Mouse (Mus musculus): ENCODE data around the gene Xpot. TPM values are rescaled to one million over a fixed set of nuclear protein-coding genes. Genes with fewer than 3 reads are reported as not detected.

Xpot gene
- polyA plus RNA-seq, 1 experiment from 2014 or later: 31.9 TPM

- no peak for ATAC-seq
- Histone ChIP-seq H3K9ac (replicated peaks) (no peak overlapping the region), H3K9me3 (no peaks in the 10 kb centered on the region), H3K36me3 (peaks cover 84% of the 10 kb centered on the region), H3K4me3 (replicated peaks) (no peak overlapping the region), H3K27me3 (no peaks in the 10 kb centered on the region), H3K4me2 (replicated peaks) (no peak overlapping the region), H3K4me1 (replicated peaks) (no peaks in the 10 kb centered on the region), H3K27ac (no peak overlapping the region)
- 90% methylated on average over 13 of the region's 13 CpGs for whole genome bisulfite sequencing
Observed at GRCm38 (mm10) chr10:121615146-121615870, 10.8 kb downstream of the Xpot start.

- H3K36me3 ChIP-seq: peaks cover 84% of the 10 kb centered on the region
- H3K9me3 ChIP-seq: no peaks in the 10 kb centered on the region
- H3K4me2 ChIP-seq (replicated peaks): no peak overlapping the region
- H3K27me3 ChIP-seq: no peaks in the 10 kb centered on the region
- H3K4me1 ChIP-seq (replicated peaks): no peaks in the 10 kb centered on the region
- no peak overlapping the region for H3K4me3 ChIP-seq (replicated peaks)
- WGBS: 95% methylated on average over 13 of the region's 13 CpGs
- no peak overlapping the region for H3K27ac ChIP-seq
- no peak overlapping the region for H3K9ac ChIP-seq (replicated peaks)
- no peak for ATAC-seq
Observed at GRCm38 (mm10) chr10:121613570-121613969, 12.6 kb downstream of the Xpot start.

- H3K36me3 ChIP-seq: peaks cover 84% of the 10 kb centered on the region
- ATAC-seq: no peak
- no peaks in the 10 kb centered on the region for H3K4me1 ChIP-seq (replicated peaks)
- 91% methylated on average over 6 of the region's 6 CpGs for WGBS
- H3K9ac ChIP-seq (replicated peaks): no peak overlapping the region
- no peak overlapping the region for H3K27ac ChIP-seq
- H3K4me3 ChIP-seq (replicated peaks): no peak overlapping the region
- H3K4me2 ChIP-seq (replicated peaks): no peak overlapping the region
- no peaks in the 10 kb centered on the region for H3K27me3 ChIP-seq
- H3K9me3 ChIP-seq: no peaks in the 10 kb centered on the region
Observed at GRCm38 (mm10) chr10:121612448-121612847, 13.7 kb downstream of the Xpot start.

- H3K4me3 ChIP-seq (replicated peaks): no peak overlapping the region
- no peaks in the 10 kb centered on the region for H3K9me3 ChIP-seq
- ATAC-seq: no peak
- H3K9ac ChIP-seq (replicated peaks): no peak overlapping the region
- H3K4me1 ChIP-seq (replicated peaks): no peaks in the 10 kb centered on the region
- WGBS: 87% methylated on average over 10 of the region's 10 CpGs
- no peak overlapping the region for H3K27ac ChIP-seq
- H3K27me3 ChIP-seq: no peaks in the 10 kb centered on the region
- no peak overlapping the region for H3K4me2 ChIP-seq (replicated peaks)
- H3K36me3 ChIP-seq: peaks cover 84% of the 10 kb centered on the region
Observed at GRCm38 (mm10) chr10:121611587-121611986, 14.5 kb downstream of the Xpot start.

GRCm38 (mm10) chr10:121608177-121608576 lies 18.0 kb downstream of the Xpot start:
- Histone ChIP-seq H3K9ac (replicated peaks) (no peak overlapping the region), H3K9me3 (no peaks in the 10 kb centered on the region), H3K4me1 (replicated peaks) (no peaks in the 10 kb centered on the region), H3K4me2 (replicated peaks) (no peak overlapping the region), H3K27me3 (no peaks in the 10 kb centered on the region), H3K27ac (no peak overlapping the region), H3K36me3 (peaks cover 91% of the 10 kb centered on the region), H3K4me3 (replicated peaks) (no peak overlapping the region)
- WGBS: 94% methylated on average over 10 of the region's 10 CpGs
- ATAC-seq: no peak

GRCm38 (mm10) chr10:121604632-121605344 lies 21.3 kb downstream of the Xpot start:
- no peak overlapping the region for H3K9ac ChIP-seq (replicated peaks)
- H3K36me3 ChIP-seq: peaks cover 93% of the 10 kb centered on the region
- WGBS: 97% methylated on average over 13 of the region's 13 CpGs
- H3K27me3 ChIP-seq: no peaks in the 10 kb centered on the region
- no peaks in the 10 kb centered on the region for H3K4me1 ChIP-seq (replicated peaks)
- H3K9me3 ChIP-seq: no peaks in the 10 kb centered on the region
- no peak overlapping the region for H3K27ac ChIP-seq
- ATAC-seq: no peak
- H3K4me2 ChIP-seq (replicated peaks): no peak overlapping the region
- H3K4me3 ChIP-seq (replicated peaks): no peak overlapping the region

GRCm38 (mm10) chr10:121603556-121603955 lies 22.6 kb downstream of the Xpot start:
- H3K9me3 ChIP-seq: no peaks in the 10 kb centered on the region
- H3K4me3 ChIP-seq (replicated peaks): no peak overlapping the region
- no peak for ATAC-seq
- H3K4me1 ChIP-seq (replicated peaks): no peaks in the 10 kb centered on the region
- H3K4me2 ChIP-seq (replicated peaks): no peak overlapping the region
- H3K27ac ChIP-seq: no peak overlapping the region
- no peak overlapping the region for H3K9ac ChIP-seq (replicated peaks)
- no peaks in the 10 kb centered on the region for H3K27me3 ChIP-seq
- H3K36me3 ChIP-seq: peaks cover 97% of the 10 kb centered on the region
- WGBS: 96% methylated on average over 4 of the region's 4 CpGs

GRCm38 (mm10) chr10:121601272-121601671 lies 24.9 kb downstream of the Xpot start:
- Histone ChIP-seq H3K9ac (replicated peaks) (no peak overlapping the region), H3K36me3 (peaks cover 97% of the 10 kb centered on the region), H3K27me3 (no peaks in the 10 kb centered on the region), H3K27ac (no peak overlapping the region), H3K9me3 (no peaks in the 10 kb centered on the region), H3K4me3 (replicated peaks) (no peak overlapping the region), H3K4me1 (replicated peaks) (no peaks in the 10 kb centered on the region), H3K4me2 (replicated peaks) (no peak overlapping the region)
- ATAC-seq: no peak
- WGBS: 90% methylated on average over 6 of the region's 6 CpGs

- ATAC-seq: no peak
- no peak overlapping the region for H3K4me2 ChIP-seq (replicated peaks)
- no peaks in the 10 kb centered on the region for H3K27me3 ChIP-seq
- no peak overlapping the region for H3K4me3 ChIP-seq (replicated peaks)
- H3K27ac ChIP-seq: no peak overlapping the region
- peaks cover 83% of the 10 kb centered on the region for H3K36me3 ChIP-seq
- H3K4me1 ChIP-seq (replicated peaks): no peaks in the 10 kb centered on the region
- no peaks in the 10 kb centered on the region for H3K9me3 ChIP-seq
- WGBS: 84% methylated on average over 9 of the region's 9 CpGs
- no peak overlapping the region for H3K9ac ChIP-seq (replicated peaks)
Observed at GRCm38 (mm10) chr10:121596580-121596979, 29.6 kb downstream of the Xpot start.

GRCm38 (mm10) chr10:121591106-121591505 lies 35.0 kb downstream of the Xpot start:
- Histone ChIP-seq H3K27me3 (no peaks in the 10 kb centered on the region), H3K36me3 (peaks cover 39% of the 10 kb centered on the region), H3K9me3 (no peaks in the 10 kb centered on the region), H3K27ac (no peak overlapping the region), H3K4me1 (replicated peaks) (0 out of 2 replicates have a peak, but pooled peaks cover 2% of the 10 kb centered on the region), H3K4me3 (replicated peaks) (no peak overlapping the region), H3K9ac (replicated peaks) (no peak overlapping the region), H3K4me2 (replicated peaks) (no peak overlapping the region)
- WGBS: 91% methylated on average over 14 of the region's 14 CpGs
- no peak for ATAC-seq

- WGBS: 74% methylated on average over 6 of the region's 6 CpGs
- Histone ChIP-seq H3K36me3 (peaks cover 30% of the 10 kb centered on the region), H3K4me3 (replicated peaks) (peak overlapping the region; percentile 88), H3K9me3 (no peaks in the 10 kb centered on the region), H3K4me1 (replicated peaks) (peaks cover 16% of the 10 kb centered on the region), H3K9ac (replicated peaks) (no peak overlapping the region; the same call in 1 of the 2 replicates), H3K4me2 (replicated peaks) (peak overlapping the region; percentile 74), H3K27ac (no peak overlapping the region), H3K27me3 (no peaks in the 10 kb centered on the region)
- no peak for ATAC-seq
Observed at GRCm38 (mm10) chr10:121587371-121587840, 38.7 kb downstream of the Xpot start.

- Histone ChIP-seq H3K27ac (peak within 1 kb of the TSS; percentile 44), H3K4me3 (replicated peaks) (peak within 1 kb of the TSS; percentile 88), H3K4me2 (replicated peaks) (peak within 1 kb of the TSS; percentile 74), H3K36me3 (peaks cover 30% of the 10 kb centered on the region), H3K27me3 (no peaks in the 10 kb centered on the region), H3K9ac (replicated peaks) (peak within 1 kb of the TSS; percentile 91), H3K9me3 (no peaks in the 10 kb centered on the region), H3K4me1 (replicated peaks) (peaks cover 16% of the 10 kb centered on the region)
- WGBS: under 1% methylated on average over 56 of the region's 58 CpGs
- peak; percentile 97 for ATAC-seq
Observed at GRCm38 (mm10) chr10:121586675-121587370, 39.3 kb downstream of the Xpot start, which contains the start of gene Tbk1. Tbk1 (minus strand) TSS chr10:121586787.

Measured in midbrain, embryonic 13.5 days (tissue).